Mouse (Mus musculus): ENCODE data around the gene Trim67. TPM values are rescaled to one million over a fixed set of nuclear protein-coding genes. Genes with fewer than 3 reads are reported as not detected.

The Trim67 gene
- total RNA-seq, 1 experiment: 0.40 TPM

GRCm38 (mm10) chr8:124863729-124864128 lies 70.8 kb downstream of the Trim67 start:
- H3K27ac ChIP-seq (ENCODE audit: insufficient read depth, low read depth, low read length, poor library complexity, severe bottlenecking): no peak overlapping the region
- in situ Hi-C loops (cut with MboI; ENCODE audit: low sequenced_read_pairs in 2 of 2, unreplicated experiment in 2 of 2): no loop called here
- H3K9ac ChIP-seq (ENCODE audit: insufficient read depth, low read depth, low read length, poor library complexity, severe bottlenecking): peak overlapping the region; percentile 95
- H3K36me3 ChIP-seq (ENCODE audit: control insufficient read depth, insufficient read depth, low read length, poor library complexity, severe bottlenecking): peaks cover 18% of the 10 kb centered on the region
- DNase-seq (ENCODE audit: low read depth, low spot score): no peak
- peak overlapping the region; percentile 78 to 98 for H3K4me3 ChIP-seq (ENCODE audit: insufficient read depth in 1 of 2, low read depth in 1 of 2, low read length in 2 of 2, poor library complexity in 1 of 2, severe bottlenecking in 1 of 2)
- no peaks in the 10 kb centered on the region for H3K9me3 ChIP-seq (ENCODE audit: control insufficient read depth, insufficient read depth, low read depth, low read length)
- peaks cover 0 to 9% of the 10 kb centered on the region in 2 experiments; a peak in 1 of 4 replicates for H3K4me1 ChIP-seq (ENCODE audit: control insufficient read depth in 2 of 2, insufficient read depth in 2 of 2, low read length in 2 of 2, poor library complexity in 1 of 2)
- TF ChIP-seq ZNF384 (IDR thresholded peaks at IDR 0.05; ENCODE audit: low read depth, low read length): no peak
- no peak for TF ChIP-seq MAFK (IDR thresholded peaks at IDR 0.05; ENCODE audit: insufficient read depth, low read depth, low read length)
- no peak for TF ChIP-seq ZC3H11A (IDR thresholded peaks at IDR 0.05; ENCODE audit: borderline replicate concordance, low read depth, low read length)

GRCm38 (mm10) chr8:124866669-124867068 lies 73.8 kb downstream of the Trim67 start:
- no peak overlapping the region for H3K27ac ChIP-seq (ENCODE audit: insufficient read depth, low read depth, low read length, poor library complexity, severe bottlenecking)
- TF ChIP-seq ZC3H11A (IDR thresholded peaks at IDR 0.05; ENCODE audit: borderline replicate concordance, low read depth, low read length) (no peak), CHD2 (IDR thresholded peaks at IDR 0.05; ENCODE audit: low read depth, low read length) (no peak), ZNF384 (IDR thresholded peaks at IDR 0.05; ENCODE audit: low read depth, low read length) (no peak), HCFC1 (IDR thresholded peaks at IDR 0.05; ENCODE audit: borderline replicate concordance, insufficient read depth, low read length) (no peak)
- no peak overlapping the region for H3K4me3 ChIP-seq (ENCODE audit: insufficient read depth in 1 of 2, low read depth in 1 of 2, low read length in 2 of 2, poor library complexity in 1 of 2, severe bottlenecking in 1 of 2)

GRCm38 (mm10) chr8:124867126-124867525 lies 74.2 kb downstream of the Trim67 start:
- Histone ChIP-seq H3K4me3 (ENCODE audit: insufficient read depth in 1 of 2, low read depth in 1 of 2, low read length in 2 of 2, poor library complexity in 1 of 2, severe bottlenecking in 1 of 2) (no peak overlapping the region), H3K27ac (ENCODE audit: insufficient read depth, low read depth, low read length, poor library complexity, severe bottlenecking) (no peak overlapping the region), H3K4me1 (ENCODE audit: control insufficient read depth in 2 of 2, insufficient read depth in 2 of 2, low read length in 2 of 2, poor library complexity in 1 of 2) (peaks cover 2 to 9% of the 10 kb centered on the region in 2 experiments; a peak in 2 of 4 replicates), H3K36me3 (ENCODE audit: control insufficient read depth, insufficient read depth, low read length, poor library complexity, severe bottlenecking) (peaks cover 5% of the 10 kb centered on the region; the same call in 1 of the 2 replicates), H3K9me3 (ENCODE audit: control insufficient read depth, insufficient read depth, low read depth, low read length) (no peaks in the 10 kb centered on the region), H3K9ac (ENCODE audit: insufficient read depth, low read depth, low read length, poor library complexity, severe bottlenecking) (0 out of 2 replicates have a peak overlapping the region, but pooled peaks have one; percentile 12)
- no peak for TF ChIP-seq MAFK (IDR thresholded peaks at IDR 0.05; ENCODE audit: insufficient read depth, low read depth, low read length)
- no peak for TF ChIP-seq ZNF384 (IDR thresholded peaks at IDR 0.05; ENCODE audit: low read depth, low read length)
- TF ChIP-seq HCFC1 (IDR thresholded peaks at IDR 0.05; ENCODE audit: borderline replicate concordance, insufficient read depth, low read length): no peak
- no peak for TF ChIP-seq ZC3H11A (IDR thresholded peaks at IDR 0.05; ENCODE audit: borderline replicate concordance, low read depth, low read length)
- no peak for TF ChIP-seq CHD2 (IDR thresholded peaks at IDR 0.05; ENCODE audit: low read depth, low read length)
- DNase-seq (ENCODE audit: low read depth, low spot score): no peak
- in situ Hi-C loops (cut with MboI; ENCODE audit: low sequenced_read_pairs in 2 of 2, unreplicated experiment in 2 of 2): no loop called here

More at GRCm38 (mm10) chr8:124866669-124867068, 73.8 kb downstream of the Trim67 start:
- in situ Hi-C loops (cut with MboI; ENCODE audit: low sequenced_read_pairs in 2 of 2, unreplicated experiment in 2 of 2): no loop called here
- no peak for DNase-seq (ENCODE audit: low read depth, low spot score)
- Histone ChIP-seq H3K9ac (ENCODE audit: insufficient read depth, low read depth, low read length, poor library complexity, severe bottlenecking) (no peak overlapping the region), H3K9me3 (ENCODE audit: control insufficient read depth, insufficient read depth, low read depth, low read length) (no peaks in the 10 kb centered on the region), H3K36me3 (ENCODE audit: control insufficient read depth, insufficient read depth, low read length, poor library complexity, severe bottlenecking) (peaks cover 2% of the 10 kb centered on the region; the same call in 1 of the 2 replicates), H3K4me1 (ENCODE audit: control insufficient read depth in 2 of 2, insufficient read depth in 2 of 2, low read length in 2 of 2, poor library complexity in 1 of 2) (peaks cover 2 to 9% of the 10 kb centered on the region in 2 experiments; a peak in 2 of 4 replicates)

- in situ Hi-C loops (cut with MboI; ENCODE audit: low sequenced_read_pairs in 2 of 2, unreplicated experiment in 2 of 2): no loop called here
- Histone ChIP-seq H3K4me1 (ENCODE audit: control insufficient read depth in 2 of 2, insufficient read depth in 2 of 2, low read length in 2 of 2, poor library complexity in 1 of 2) (peaks cover 3 to 10% of the 10 kb centered on the region in 2 experiments; a peak in 2 of 4 replicates), H3K9me3 (ENCODE audit: control insufficient read depth, insufficient read depth, low read depth, low read length) (no peaks in the 10 kb centered on the region), H3K4me3 (ENCODE audit: insufficient read depth in 1 of 2, low read depth in 1 of 2, low read length in 2 of 2, poor library complexity in 1 of 2, severe bottlenecking in 1 of 2) (no peak overlapping the region), H3K9ac (ENCODE audit: insufficient read depth, low read depth, low read length, poor library complexity, severe bottlenecking) (no peak overlapping the region), H3K27ac (ENCODE audit: insufficient read depth, low read depth, low read length, poor library complexity, severe bottlenecking) (no peak overlapping the region), H3K36me3 (ENCODE audit: control insufficient read depth, insufficient read depth, low read length, poor library complexity, severe bottlenecking) (peaks cover 25% of the 10 kb centered on the region)
- no peak for TF ChIP-seq ZC3H11A (IDR thresholded peaks at IDR 0.05; ENCODE audit: borderline replicate concordance, low read depth, low read length)
- no peak for TF ChIP-seq MAFK (IDR thresholded peaks at IDR 0.05; ENCODE audit: insufficient read depth, low read depth, low read length)
- TF ChIP-seq ZNF384 (IDR thresholded peaks at IDR 0.05; ENCODE audit: low read depth, low read length): no peak
- TF ChIP-seq HCFC1 (IDR thresholded peaks at IDR 0.05; ENCODE audit: borderline replicate concordance, insufficient read depth, low read length): no peak
- TF ChIP-seq CHD2 (IDR thresholded peaks at IDR 0.05; ENCODE audit: low read depth, low read length): no peak
- DNase-seq (ENCODE audit: low read depth, low spot score): no peak
Observed at GRCm38 (mm10) chr8:124869708-124870107, 76.8 kb downstream of the Trim67 start.

GRCm38 (mm10) chr8:124871474-124871873 lies 78.6 kb downstream of the Trim67 start:
- peaks cover 33% of the 10 kb centered on the region for H3K36me3 ChIP-seq (ENCODE audit: control insufficient read depth, insufficient read depth, low read length, poor library complexity, severe bottlenecking)
- no peak overlapping the region for H3K27ac ChIP-seq (ENCODE audit: insufficient read depth, low read depth, low read length, poor library complexity, severe bottlenecking)
- H3K9me3 ChIP-seq (ENCODE audit: control insufficient read depth, insufficient read depth, low read depth, low read length): no peaks in the 10 kb centered on the region
- no peak overlapping the region for H3K4me3 ChIP-seq (ENCODE audit: insufficient read depth in 1 of 2, low read depth in 1 of 2, low read length in 2 of 2, poor library complexity in 1 of 2, severe bottlenecking in 1 of 2)
- TF ChIP-seq HCFC1 (IDR thresholded peaks at IDR 0.05; ENCODE audit: borderline replicate concordance, insufficient read depth, low read length): no peak
- no peak for TF ChIP-seq ZNF384 (IDR thresholded peaks at IDR 0.05; ENCODE audit: low read depth, low read length)
- no peak for TF ChIP-seq ZC3H11A (IDR thresholded peaks at IDR 0.05; ENCODE audit: borderline replicate concordance, low read depth, low read length)
- no peak for TF ChIP-seq MAFK (IDR thresholded peaks at IDR 0.05; ENCODE audit: insufficient read depth, low read depth, low read length)
- no peak for TF ChIP-seq CHD2 (IDR thresholded peaks at IDR 0.05; ENCODE audit: low read depth, low read length)
- no peak overlapping the region for H3K9ac ChIP-seq (ENCODE audit: insufficient read depth, low read depth, low read length, poor library complexity, severe bottlenecking)
- peaks cover 3 to 10% of the 10 kb centered on the region in 2 experiments; a peak in 2 of 4 replicates for H3K4me1 ChIP-seq (ENCODE audit: control insufficient read depth in 2 of 2, insufficient read depth in 2 of 2, low read length in 2 of 2, poor library complexity in 1 of 2)
- in situ Hi-C loops (cut with MboI; ENCODE audit: low sequenced_read_pairs in 2 of 2, unreplicated experiment in 2 of 2): no loop called here
- DNase-seq (ENCODE audit: low read depth, low spot score): no peak

All from ES-E14 (cell line).